Mouse (Mus musculus): Measurements from ENCODE around the gene Kif2a. TPM values are rescaled to one million over a fixed set of nuclear protein-coding genes. Genes with fewer than 3 reads are reported as not detected.

Kif2a gene
- polyA plus RNA-seq, 2 experiments: 20.1 to 25.4 TPM

DNA sequence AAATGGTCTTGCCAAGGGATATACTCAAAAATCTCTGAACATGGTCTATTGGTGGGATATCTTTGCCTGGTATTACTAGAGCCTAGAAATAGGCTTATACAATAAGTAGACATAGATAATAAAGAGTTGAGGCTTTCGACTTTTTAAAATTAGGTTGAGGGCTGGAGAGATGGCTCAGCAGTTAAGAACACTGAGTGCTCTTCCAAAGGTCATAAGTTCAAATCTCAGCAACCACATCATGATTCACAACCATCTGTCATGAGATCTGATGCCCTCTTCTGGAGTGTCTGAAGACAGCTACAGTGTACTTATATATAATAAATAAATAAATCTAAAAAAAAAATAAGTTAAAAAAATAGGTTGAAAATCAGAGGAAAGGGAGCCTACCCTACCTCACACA is 79.2 kb downstream of the Kif2a start:
- Histone ChIP-seq H3K4me1 (ENCODE audit: control insufficient read depth, insufficient read depth, low read length) (no peaks in the 10 kb centered on the region), H3K27ac (replicated peaks; ENCODE audit: low read depth, low read length) (no peak overlapping the region), H3K36me3 (ENCODE audit: control insufficient read depth, insufficient read depth, low read length) (no peaks in the 10 kb centered on the region), H3K9ac (ENCODE audit: low read depth, low read length, severe bottlenecking) (no peak overlapping the region), H3K27me3 (ENCODE audit: control insufficient read depth, insufficient read depth, low read length) (no peaks in the 10 kb centered on the region), H3K9me3 (ENCODE audit: control insufficient read depth, low read length) (no peaks in the 10 kb centered on the region), H3K4me3 (replicated peaks; ENCODE audit: low read length) (no peak overlapping the region), H3K4me2 (replicated peaks; ENCODE audit: low read depth, low read length, severe bottlenecking) (no peak overlapping the region)
- WGBS: 78% methylated on average over 1 of the region's 1 CpGs
- no peak for TF ChIP-seq POLR2A (IDR thresholded peaks at IDR 0.05; ENCODE audit: borderline replicate concordance, extremely low read depth, insufficient read depth, insufficient read length)
- DNase-seq (ENCODE audit: low spot score) (no peak), ATAC-seq (ENCODE audit: low FRiP score, low read depth) (no peak)

GRCm38 (mm10) chr13:106941211-106941976 is 80.5 kb downstream of the Kif2a start:
- no peak for ATAC-seq (ENCODE audit: low FRiP score, low read depth)
- Histone ChIP-seq H3K9me3 (ENCODE audit: control insufficient read depth, low read length) (no peaks in the 10 kb centered on the region), H3K9ac (ENCODE audit: low read depth, low read length, severe bottlenecking) (no peak overlapping the region), H3K4me1 (ENCODE audit: control insufficient read depth, insufficient read depth, low read length) (no peaks in the 10 kb centered on the region), H3K27me3 (ENCODE audit: control insufficient read depth, insufficient read depth, low read length) (no peaks in the 10 kb centered on the region), H3K4me2 (replicated peaks; ENCODE audit: low read depth, low read length, severe bottlenecking) (no peak overlapping the region), H3K36me3 (ENCODE audit: control insufficient read depth, insufficient read depth, low read length) (no peaks in the 10 kb centered on the region), H3K4me3 (replicated peaks; ENCODE audit: low read length) (no peak overlapping the region), H3K27ac (replicated peaks; ENCODE audit: low read depth, low read length) (no peak overlapping the region)
- DNase-seq (ENCODE audit: low spot score): no peak
- WGBS: 31% methylated on average over 7 of the region's 7 CpGs
- TF ChIP-seq POLR2A (IDR thresholded peaks at IDR 0.05; ENCODE audit: borderline replicate concordance, extremely low read depth, insufficient read depth, insufficient read length): no peak

- Histone ChIP-seq H3K9ac (ENCODE audit: low read depth, low read length, severe bottlenecking) (0 out of 2 replicates have a peak overlapping the region, but pooled peaks have one; percentile 91), H3K4me3 (replicated peaks; ENCODE audit: low read length) (peak overlapping the region; percentile 98), H3K4me2 (replicated peaks; ENCODE audit: low read depth, low read length, severe bottlenecking) (peak overlapping the region; percentile 30), H3K27me3 (ENCODE audit: control insufficient read depth, insufficient read depth, low read length) (no peaks in the 10 kb centered on the region), H3K4me1 (ENCODE audit: control insufficient read depth, insufficient read depth, low read length) (0 out of 2 replicates have a peak, but pooled peaks cover 2% of the 10 kb centered on the region), H3K9me3 (ENCODE audit: control insufficient read depth, low read length) (no peaks in the 10 kb centered on the region), H3K36me3 (ENCODE audit: control insufficient read depth, insufficient read depth, low read length) (no peaks in the 10 kb centered on the region), H3K27ac (replicated peaks; ENCODE audit: low read depth, low read length) (no peak overlapping the region)
- TF ChIP-seq POLR2A (IDR thresholded peaks at IDR 0.05; ENCODE audit: borderline replicate concordance, extremely low read depth, insufficient read depth, insufficient read length): no peak
- WGBS: 31% methylated on average over 7 of the region's 7 CpGs
- no peak for DNase-seq (ENCODE audit: low spot score)
- no peak; the same call in 1 of the 2 replicates for ATAC-seq (ENCODE audit: low FRiP score, low read depth)
These were observed 84.8 kb downstream of the Kif2a start for GRCm38 (mm10) chr13:106937138-106937472.

DNA sequence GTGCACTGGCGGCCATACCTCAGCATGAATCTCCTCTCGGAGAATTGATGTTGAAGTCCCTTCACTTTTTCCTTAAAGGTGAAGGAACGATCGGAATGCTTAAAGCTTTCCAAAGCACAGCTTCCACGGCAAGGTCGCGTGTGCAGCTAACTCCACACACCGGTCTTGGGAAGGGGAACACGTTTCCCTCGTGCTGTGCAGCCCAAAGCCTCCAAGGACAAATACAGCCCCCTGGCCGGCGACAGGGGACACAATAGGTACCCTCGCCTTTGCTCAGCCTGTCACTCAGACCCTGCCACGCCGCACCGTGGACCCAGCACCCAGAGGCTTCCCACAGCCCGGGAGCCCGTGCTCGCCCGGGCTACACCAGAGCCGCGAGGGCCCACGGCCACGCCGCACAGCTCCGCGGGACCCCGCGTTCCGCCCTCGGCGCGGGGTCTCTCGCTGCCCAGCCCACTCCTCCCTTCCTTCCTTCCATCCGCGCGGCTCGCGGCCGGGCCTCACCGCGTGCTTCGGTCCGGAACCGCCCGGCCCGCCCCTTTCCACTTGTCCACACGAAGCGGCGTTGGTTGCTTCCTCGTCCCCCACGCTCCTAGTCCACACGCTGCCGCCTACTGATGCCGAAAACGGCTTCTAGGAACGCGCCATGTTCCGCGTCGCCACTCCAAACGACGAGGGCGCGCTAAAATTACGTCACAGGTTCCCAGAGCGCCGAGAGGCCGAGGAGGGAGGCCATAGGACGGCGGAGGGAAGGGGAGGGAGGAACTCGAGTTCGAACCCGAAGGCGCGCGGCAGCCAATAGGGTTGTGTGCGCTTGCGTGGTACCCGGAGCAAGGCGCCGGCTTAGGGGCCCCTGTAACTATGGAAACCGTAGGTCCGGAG is 85.4 kb downstream of the Kif2a start, which contains the start of gene Ipo11:
TSS of gene Ipo11 (minus strand) at position 703 of the 882 bp plus-strand sequence.
- Histone ChIP-seq H3K9ac (ENCODE audit: low read depth, low read length, severe bottlenecking) (peak within 1 kb of the TSS; percentile 91), H3K27ac (replicated peaks; ENCODE audit: low read depth, low read length) (peak within 1 kb of the TSS; percentile 88), H3K4me3 (replicated peaks; ENCODE audit: low read length) (peak within 1 kb of the TSS; percentile 98), H3K4me1 (ENCODE audit: control insufficient read depth, insufficient read depth, low read length) (0 out of 2 replicates have a peak, but pooled peaks cover 2% of the 10 kb centered on the region), H3K9me3 (ENCODE audit: control insufficient read depth, low read length) (no peaks in the 10 kb centered on the region), H3K36me3 (ENCODE audit: control insufficient read depth, insufficient read depth, low read length) (no peaks in the 10 kb centered on the region), H3K27me3 (ENCODE audit: control insufficient read depth, insufficient read depth, low read length) (no peaks in the 10 kb centered on the region), H3K4me2 (replicated peaks; ENCODE audit: low read depth, low read length, severe bottlenecking) (peak within 1 kb of the TSS; percentile 67)
- ATAC-seq (ENCODE audit: low FRiP score, low read depth) (peak; percentile 96), DNase-seq (ENCODE audit: low spot score) (peak; percentile 97)
- peak; percentile 52; the same call in 1 of the 2 replicates for TF ChIP-seq POLR2A (IDR thresholded peaks at IDR 0.05; ENCODE audit: borderline replicate concordance, extremely low read depth, insufficient read depth, insufficient read length)
- under 1% methylated on average over 62 of the region's 84 CpGs for WGBS

DNA sequence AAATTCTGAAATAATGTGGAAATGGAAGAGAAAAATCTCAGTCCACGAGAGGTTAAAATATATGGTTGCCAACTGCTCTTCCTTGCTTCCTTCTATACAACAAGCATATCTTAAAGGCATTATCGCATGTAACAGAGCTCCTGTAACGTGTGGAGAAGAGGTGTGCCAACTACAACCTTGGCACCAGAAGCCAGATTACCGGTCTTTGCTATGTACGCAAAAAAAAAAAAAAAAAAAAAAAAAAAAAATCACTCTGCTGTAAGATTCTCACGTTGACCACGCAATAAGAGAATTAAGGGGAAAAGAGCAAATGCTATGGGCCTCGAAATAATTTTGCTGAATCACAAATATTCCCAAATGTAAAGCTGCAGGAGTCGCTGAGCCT is 86.1 kb downstream of the Kif2a start:
- Histone ChIP-seq H3K4me1 (ENCODE audit: control insufficient read depth, insufficient read depth, low read length) (0 out of 2 replicates have a peak, but pooled peaks cover 2% of the 10 kb centered on the region), H3K27me3 (ENCODE audit: control insufficient read depth, insufficient read depth, low read length) (no peaks in the 10 kb centered on the region), H3K36me3 (ENCODE audit: control insufficient read depth, insufficient read depth, low read length) (no peaks in the 10 kb centered on the region), H3K4me3 (replicated peaks; ENCODE audit: low read length) (peak overlapping the region; percentile 98), H3K9me3 (ENCODE audit: control insufficient read depth, low read length) (no peaks in the 10 kb centered on the region), H3K4me2 (replicated peaks; ENCODE audit: low read depth, low read length, severe bottlenecking) (peak overlapping the region; percentile 67), H3K27ac (replicated peaks; ENCODE audit: low read depth, low read length) (no peak overlapping the region), H3K9ac (ENCODE audit: low read depth, low read length, severe bottlenecking) (peak overlapping the region; percentile 91)
- 6% methylated on average over 9 of the region's 9 CpGs for WGBS
- DNase-seq (ENCODE audit: low spot score): no peak
- ATAC-seq (ENCODE audit: low FRiP score, low read depth): no peak
- TF ChIP-seq POLR2A (IDR thresholded peaks at IDR 0.05; ENCODE audit: borderline replicate concordance, extremely low read depth, insufficient read depth, insufficient read length): no peak

All from limb, embryonic 14.5 days (tissue).